Mouse (Mus musculus) thymus, postnatal 14 days (tissue): ENCODE data around the gene BC067074.

Experiments used
- DNase-seq: peaks from one replicate; pipeline ENCODE4 v3.0.0; 2021

BC067074 gene

GRCm38 (mm10) chr13:113324241-113324640 is 31.3 kb downstream of the BC067074 start:
- DNase-seq, result no peak

DNA sequence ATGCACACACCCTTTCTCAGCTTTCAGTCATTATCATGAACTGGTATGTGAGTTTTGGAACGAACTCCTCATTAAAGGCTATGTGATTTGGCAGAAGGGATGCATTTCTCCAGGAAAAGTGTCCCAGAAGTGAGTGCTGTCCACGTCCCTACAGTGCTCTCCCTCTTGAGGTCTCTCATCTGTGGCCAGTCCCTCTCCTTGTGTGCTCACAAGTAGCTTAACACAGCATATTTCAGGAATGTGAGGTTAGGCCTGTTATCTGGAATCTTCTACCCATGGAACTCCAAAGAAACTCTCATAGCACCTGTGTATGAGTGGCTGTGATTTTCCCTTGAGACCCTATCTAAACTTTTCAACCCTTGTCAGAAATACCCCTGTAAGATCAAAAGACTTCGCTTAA is 32.7 kb downstream of the BC067074 start:
- no peak for DNase-seq

DNA sequence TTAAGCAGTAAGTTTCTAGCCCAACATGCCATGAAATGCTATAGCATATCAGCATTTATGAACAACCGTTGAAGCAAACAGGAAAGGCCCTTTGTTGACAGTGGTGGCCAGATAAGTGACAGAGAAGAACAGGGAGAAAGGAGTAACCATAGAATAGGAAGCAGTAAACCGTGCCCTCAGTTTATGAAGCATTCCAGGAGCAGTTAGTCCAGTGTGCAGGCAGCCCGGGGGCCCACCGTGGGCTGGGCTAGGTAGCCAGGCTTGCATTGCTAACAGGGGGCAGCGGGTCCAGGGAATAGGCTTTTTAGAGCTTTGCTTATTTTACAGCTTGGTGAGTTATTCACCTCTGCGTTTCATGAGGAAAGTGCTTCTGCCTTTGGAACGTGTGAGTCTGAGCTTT is 39.3 kb downstream of the BC067074 start:
- no peak for DNase-seq

DNA sequence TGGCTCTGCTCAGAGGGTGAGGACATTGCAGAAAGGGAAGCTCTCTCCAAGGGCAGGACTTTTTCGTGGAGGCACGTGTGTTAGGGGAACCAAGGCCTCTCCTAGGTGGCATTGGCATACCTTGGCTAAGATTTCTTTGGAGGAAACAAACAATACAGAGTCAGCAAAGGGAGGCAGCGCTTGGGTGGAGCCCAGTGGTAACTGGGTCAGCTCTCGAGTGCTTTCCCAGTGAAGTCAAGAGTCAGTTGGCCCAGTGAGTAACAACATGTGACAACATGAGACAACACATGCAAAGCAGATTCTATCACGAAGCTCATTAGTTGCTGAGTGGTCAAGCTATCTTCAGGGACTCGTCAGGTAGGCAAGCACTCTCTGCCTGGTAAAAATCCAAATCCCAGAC is 40.4 kb downstream of the BC067074 start:
- no peak for DNase-seq

DNA sequence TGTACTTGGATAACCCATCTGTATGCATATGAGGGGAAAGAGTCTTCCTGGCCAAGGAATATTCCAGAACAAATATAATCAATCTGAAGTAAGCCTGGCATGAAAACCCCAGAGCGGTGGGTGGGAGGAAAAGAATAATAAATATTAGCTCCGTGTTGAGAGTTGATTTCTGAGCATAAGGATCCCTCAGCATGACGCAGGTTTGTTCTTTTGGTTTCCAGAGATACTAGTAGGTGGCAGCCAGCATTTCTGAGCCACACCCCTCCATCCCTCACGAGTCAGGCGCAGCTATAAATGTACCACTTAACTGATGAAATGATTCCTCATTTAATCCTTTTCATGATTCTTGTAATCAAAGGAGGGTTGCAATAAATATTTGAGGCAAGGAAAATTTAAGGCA is 41.0 kb downstream of the BC067074 start:
- no peak for DNase-seq

- DNase-seq, result no peak
Observed at GRCm38 (mm10) chr13:113334773-113335172, 41.8 kb downstream of the BC067074 start.

GRCm38 (mm10) chr13:113337223-113337858 is 44.4 kb downstream of the BC067074 start:
- DNase-seq, result peak; percentile 67

GRCm38 (mm10) chr13:113340644-113341043 is 47.7 kb downstream of the BC067074 start:
- DNase-seq, result no peak

GRCm38 (mm10) chr13:113341161-113341560 is 48.2 kb downstream of the BC067074 start:
- DNase-seq, result no peak

DNA sequence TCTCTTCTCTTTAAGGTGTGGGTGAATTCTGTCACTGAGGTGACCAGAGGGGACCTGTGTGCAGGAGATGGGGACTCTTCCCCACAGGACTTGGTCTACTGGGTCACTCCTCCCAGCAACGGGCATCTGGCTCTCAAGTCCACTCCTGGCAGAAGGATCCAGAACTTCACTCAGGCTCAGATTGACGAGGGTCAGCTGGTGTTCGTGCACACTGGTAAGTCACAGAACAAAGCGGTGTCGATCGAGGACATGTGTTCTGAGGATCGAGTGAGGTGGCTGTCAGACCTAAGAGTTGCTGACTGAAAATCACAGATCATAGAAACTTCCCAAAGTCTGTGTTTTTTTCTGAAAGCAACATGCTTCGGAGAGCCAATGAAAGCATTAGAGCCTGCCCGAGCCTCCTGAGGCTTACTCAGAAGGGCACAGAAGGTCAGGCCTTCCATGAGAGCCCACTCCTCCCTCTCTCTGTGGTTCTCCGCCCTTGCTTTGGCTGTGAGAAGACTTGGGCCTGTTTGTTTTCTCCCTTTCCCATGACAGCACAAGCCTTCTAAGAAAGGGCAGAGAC is 49.5 kb downstream of the BC067074 start:
- DNase-seq, result no peak

- DNase-seq, result no peak
Observed at GRCm38 (mm10) chr13:113350743-113351430, 57.9 kb downstream of the BC067074 start.

DNA sequence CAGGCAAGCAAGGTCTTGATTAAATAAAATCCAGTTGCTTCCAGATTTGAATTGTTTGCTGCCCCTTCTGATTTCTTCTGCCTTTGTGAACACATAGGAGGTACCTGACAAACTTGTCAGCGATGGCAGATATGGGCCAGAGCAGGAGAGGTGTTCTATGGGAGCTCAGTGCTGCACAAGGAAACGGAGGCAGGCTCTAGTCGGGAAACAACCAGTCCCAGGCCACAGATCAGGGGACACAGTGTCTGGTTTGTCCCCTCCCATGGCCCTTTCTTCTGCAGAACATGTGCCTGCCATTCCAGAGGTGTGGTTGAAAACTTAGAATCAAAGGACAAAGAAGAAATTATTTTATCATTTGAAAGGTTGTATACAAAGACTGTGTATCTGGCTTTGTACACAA is 60.6 kb downstream of the BC067074 start:
- no peak for DNase-seq

GRCm38 (mm10) chr13:113353955-113354354 is 61.0 kb downstream of the BC067074 start:
- no peak for DNase-seq

GRCm38 (mm10) chr13:113355022-113355421 is 62.1 kb downstream of the BC067074 start:
- DNase-seq, result no peak

DNA sequence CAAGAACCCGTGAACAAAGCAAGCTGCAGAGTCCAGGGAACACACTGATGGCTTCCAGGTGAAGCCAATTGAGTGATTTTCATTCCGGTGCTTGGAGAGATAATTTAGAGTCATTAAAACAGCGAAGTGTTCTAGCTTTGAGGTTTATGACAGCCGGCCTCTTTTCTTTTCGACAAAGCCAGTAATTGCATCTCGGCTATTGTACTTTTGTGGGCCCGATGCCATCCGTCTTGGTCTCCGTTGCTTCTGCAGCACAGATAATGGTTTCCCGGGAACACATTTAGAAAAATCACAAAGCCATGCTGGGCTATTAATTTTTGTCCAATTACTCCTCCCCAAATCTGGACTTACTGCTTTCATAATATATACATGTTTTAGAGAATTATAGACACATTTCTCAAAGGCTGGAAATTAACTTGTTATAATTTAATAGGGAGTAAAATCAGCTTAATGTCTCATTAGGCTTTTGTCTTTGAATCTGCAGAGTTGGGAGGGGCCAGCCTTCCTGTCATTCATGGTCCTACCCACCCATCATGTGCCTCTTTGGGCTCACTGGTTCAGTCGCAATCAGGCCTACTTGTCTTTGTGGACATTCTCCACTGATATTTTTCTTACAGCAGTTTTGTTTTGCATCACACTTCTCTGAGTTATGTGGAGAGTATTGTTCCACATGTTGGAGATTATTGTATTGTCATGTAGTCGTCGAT is 64.6 kb downstream of the BC067074 start:
- DNase-seq, result no peak

DNA sequence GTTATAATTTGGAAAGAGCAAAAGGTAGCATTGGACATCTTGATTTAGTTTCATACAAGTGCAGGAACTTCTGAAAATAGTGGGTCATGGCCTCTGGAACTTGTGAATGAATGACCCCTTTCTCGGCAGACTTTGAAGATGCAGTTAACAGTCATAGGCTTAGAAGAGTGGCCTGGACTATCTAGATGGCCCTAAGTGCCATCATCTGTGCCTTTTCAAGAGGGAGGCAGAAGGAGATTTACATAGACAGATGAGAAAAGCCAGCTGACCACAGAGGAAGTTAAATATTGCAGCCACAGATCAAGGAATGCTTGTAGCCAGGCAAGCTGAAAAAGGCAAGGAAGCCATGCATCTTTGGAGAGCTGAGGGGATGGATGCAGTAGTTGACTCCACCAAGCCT is 66.7 kb downstream of the BC067074 start:
- DNase-seq, result no peak

DNA sequence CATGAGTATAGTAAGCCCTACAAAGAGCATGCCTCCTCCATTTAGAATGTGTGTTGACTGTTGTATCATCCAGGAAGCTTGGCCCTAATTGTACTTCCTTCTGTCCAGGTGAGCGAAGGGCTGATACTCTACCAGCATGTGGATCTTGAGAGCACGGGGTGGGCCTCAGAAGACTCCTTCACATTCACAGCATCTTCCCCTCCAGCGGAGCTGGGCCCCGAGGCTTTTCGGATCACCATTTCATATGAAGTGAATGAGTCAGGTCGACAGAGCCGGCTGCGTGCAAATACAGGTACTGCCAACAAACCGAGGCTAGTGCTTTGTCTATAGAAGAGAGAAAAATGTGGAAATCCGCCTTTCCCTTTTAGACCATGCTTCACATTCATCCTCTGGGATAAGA is 73.0 kb downstream of the BC067074 start:
- no peak for DNase-seq

DNA sequence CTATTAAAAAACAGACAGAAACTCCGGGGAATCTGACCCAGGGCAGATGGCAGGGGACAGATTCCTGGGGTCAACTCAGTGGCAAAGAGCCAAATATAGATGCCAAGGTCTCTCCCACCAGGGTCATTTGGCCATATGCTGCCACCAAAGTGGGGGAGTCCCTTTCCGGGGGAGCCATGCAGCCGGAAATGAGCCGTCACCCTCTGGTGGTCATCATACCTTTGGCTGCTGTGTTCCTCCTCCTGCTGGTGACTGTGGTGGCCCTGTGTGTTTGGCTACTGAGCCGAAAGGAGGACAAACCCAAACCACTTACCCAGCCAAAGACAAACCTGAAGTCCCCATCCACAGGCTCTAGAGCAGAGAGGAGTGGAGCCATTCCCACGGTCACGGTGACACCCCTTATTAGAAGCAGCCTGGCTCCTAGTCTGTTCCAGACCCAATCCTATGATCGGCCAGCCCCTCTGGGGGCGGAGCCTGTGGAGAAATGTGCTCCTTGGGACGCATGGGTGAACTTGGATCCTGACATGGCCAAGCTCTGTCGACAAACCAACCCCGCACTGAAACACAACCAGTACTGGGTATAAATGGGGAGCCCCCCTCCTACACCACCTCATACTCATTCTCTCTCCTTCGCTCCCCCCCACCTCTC is 76.1 kb downstream of the BC067074 start:
- DNase-seq, result no peak

- DNase-seq, result no peak
Observed at GRCm38 (mm10) chr13:113369622-113370021, 76.7 kb downstream of the BC067074 start.

DNA sequence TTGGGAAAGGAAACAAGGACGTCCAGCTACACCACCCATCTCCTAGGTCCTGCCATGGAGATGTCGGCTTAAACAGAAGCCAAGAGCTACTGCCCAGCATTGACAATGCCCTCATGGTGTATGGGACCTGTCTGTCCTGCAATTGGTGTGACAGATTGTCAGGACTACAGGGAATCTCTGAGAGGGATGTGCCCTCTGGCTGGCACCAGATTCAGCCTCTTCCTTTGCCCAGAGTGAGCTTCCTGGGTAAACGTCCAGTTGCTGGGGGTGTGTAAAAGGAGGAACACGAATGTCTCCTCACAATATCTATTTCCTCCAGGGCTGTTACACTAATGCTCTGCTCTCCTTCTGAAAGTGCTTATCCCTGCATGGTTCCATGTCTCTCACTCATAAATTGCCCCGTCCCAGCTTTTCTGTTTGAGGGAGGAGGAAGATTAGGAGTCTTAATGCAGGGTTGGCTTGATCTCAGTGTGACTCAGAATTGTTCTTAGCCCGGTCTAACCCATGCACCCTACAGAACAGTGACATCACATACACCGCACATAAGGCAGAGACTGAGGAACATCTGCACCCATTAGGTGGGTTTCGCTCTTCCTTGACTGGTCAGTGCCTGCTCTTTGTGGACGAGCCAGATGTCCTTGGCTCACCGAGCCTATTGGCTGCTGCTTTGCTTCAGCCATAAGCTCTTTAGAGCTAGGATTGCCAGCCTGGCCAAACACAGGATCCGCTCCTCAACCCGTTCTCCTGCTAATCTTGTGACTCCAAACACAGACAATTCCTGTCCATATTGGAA is 80.5 kb downstream of the BC067074 start:
- DNase-seq, result no peak

GRCm38 (mm10) chr13:113374084-113374405 is 81.1 kb downstream of the BC067074 start:
- no peak for DNase-seq

- no peak for DNase-seq
Observed at GRCm38 (mm10) chr13:113377631-113378030, 84.7 kb downstream of the BC067074 start.

DNA sequence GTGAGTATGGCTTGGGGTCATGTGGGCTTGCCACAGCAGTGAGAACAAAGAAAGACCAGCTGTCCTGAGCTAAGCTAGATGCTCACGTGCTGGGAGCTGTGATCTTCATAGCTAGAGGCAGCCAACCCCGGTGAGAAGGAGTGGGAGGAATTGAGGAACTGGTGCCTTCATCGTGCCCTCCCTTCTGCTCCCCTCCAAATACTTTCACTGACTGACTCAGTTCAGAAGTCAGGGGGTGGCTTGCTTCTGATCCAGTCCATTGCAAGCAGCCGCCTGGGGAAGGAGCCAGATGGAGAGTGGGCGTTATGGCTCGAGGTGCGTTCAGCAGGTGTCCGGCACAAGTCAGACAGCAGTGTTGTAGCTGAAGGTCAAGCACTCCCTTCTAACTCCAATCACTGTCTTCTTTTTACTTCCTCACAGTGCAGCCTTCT is 86.0 kb downstream of the BC067074 start:
- DNase-seq, result no peak
